Mouse (Mus musculus): Measurements from ENCODE around the gene Ldhd. TPM values are rescaled to one million over a fixed set of nuclear protein-coding genes. Genes with fewer than 3 reads are reported as not detected.

The Ldhd gene
- total and polyA plus RNA-seq, 2 experiments from 2014 or later, result 1.5 to 2.7 TPM

GRCm38 (mm10) chr8:111662473-111662872 is 32.3 kb upstream of the Ldhd start:
- no peak overlapping the region for H3K4me2 ChIP-seq (ENCODE audit: low read depth, low read length)
- H3K9ac ChIP-seq (replicated peaks; ENCODE audit: low read depth, low read length), result no peak overlapping the region
- H3K9me3 ChIP-seq (replicated peaks; ENCODE audit: control insufficient read depth, low read length), result no peaks in the 10 kb centered on the region
- H3K4me3 ChIP-seq (ENCODE audit: low read depth, low read length), result no peak overlapping the region
- peak; percentile 89 for TF ChIP-seq CTCF (IDR thresholded peaks at IDR 0.05; ENCODE audit: low read depth)
- no peak for TF ChIP-seq EP300 (IDR thresholded peaks at IDR 0.05; ENCODE audit: low read depth)
- 82% methylated on average over 3 of the region's 3 CpGs for WGBS
- DNase-seq (ENCODE audit: low spot score), result peak; percentile 74
- H3K4me1 ChIP-seq (ENCODE audit: control insufficient read depth, insufficient read depth), result peaks cover 14% of the 10 kb centered on the region
- H3K27me3 ChIP-seq (ENCODE audit: control insufficient read depth, insufficient read depth, low read length), result no peaks in the 10 kb centered on the region
- ATAC-seq (ENCODE audit: insufficient read depth, low read depth), result peak; percentile 59
- peaks cover 7% of the 10 kb centered on the region; the same call in 1 of the 2 replicates for H3K36me3 ChIP-seq (replicated peaks; ENCODE audit: control insufficient read depth, insufficient read depth, low read length)
- no peak overlapping the region for H3K27ac ChIP-seq (ENCODE audit: low read depth)

GRCm38 (mm10) chr8:111658819-111659423 is 28.7 kb upstream of the Ldhd start:
- Histone ChIP-seq H3K27me3 (ENCODE audit: control insufficient read depth, insufficient read depth, low read length) (no peaks in the 10 kb centered on the region), H3K4me2 (ENCODE audit: low read depth, low read length) (no peak overlapping the region), H3K4me3 (ENCODE audit: low read depth, low read length) (no peak overlapping the region), H3K4me1 (ENCODE audit: control insufficient read depth, insufficient read depth) (peaks cover 14% of the 10 kb centered on the region), H3K36me3 (replicated peaks; ENCODE audit: control insufficient read depth, insufficient read depth, low read length) (0 out of 2 replicates have a peak, but pooled peaks cover 7% of the 10 kb centered on the region), H3K9me3 (replicated peaks; ENCODE audit: control insufficient read depth, low read length) (no peaks in the 10 kb centered on the region), H3K9ac (replicated peaks; ENCODE audit: low read depth, low read length) (no peak overlapping the region), H3K27ac (ENCODE audit: low read depth) (peak overlapping the region; percentile 76)
- TF ChIP-seq CTCF (IDR thresholded peaks at IDR 0.05; ENCODE audit: low read depth) (no peak), EP300 (IDR thresholded peaks at IDR 0.05; ENCODE audit: low read depth) (no peak)
- peak; percentile 75 for DNase-seq (ENCODE audit: low spot score)
- 33% methylated on average over 6 of the region's 6 CpGs for WGBS
- ATAC-seq (ENCODE audit: insufficient read depth, low read depth), result peak; percentile 80

DNA sequence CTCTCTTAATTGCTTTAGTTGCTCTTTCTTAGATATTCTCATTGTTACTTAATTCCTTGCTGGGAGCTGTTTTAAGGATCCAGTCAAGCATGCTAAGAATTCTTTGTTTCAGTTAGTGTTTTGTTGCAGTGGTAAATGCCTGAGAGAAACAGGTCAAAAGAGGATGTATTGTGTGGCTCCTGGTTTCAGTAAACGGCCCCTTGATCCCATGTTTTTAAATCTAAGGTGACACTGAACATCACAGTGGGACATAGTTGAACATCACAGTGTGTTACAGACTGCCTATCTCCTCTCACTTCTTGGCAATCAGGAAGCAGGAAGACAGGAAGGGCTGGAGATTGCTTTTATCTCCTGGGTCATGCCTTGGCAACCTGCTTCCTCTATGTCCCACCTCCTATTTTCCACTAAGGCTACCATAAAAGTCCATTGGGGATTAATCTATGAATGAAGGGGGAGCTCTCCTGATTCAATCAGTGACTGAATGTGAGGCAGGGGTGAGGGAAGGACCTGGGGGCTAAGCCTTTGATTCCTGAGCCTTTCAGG is 27.2 kb upstream of the Ldhd start:
- H3K4me1 ChIP-seq (ENCODE audit: control insufficient read depth, insufficient read depth), result peaks cover 14% of the 10 kb centered on the region
- no peak overlapping the region for H3K9ac ChIP-seq (replicated peaks; ENCODE audit: low read depth, low read length)
- no peak overlapping the region for H3K4me2 ChIP-seq (ENCODE audit: low read depth, low read length)
- no peaks in the 10 kb centered on the region for H3K9me3 ChIP-seq (replicated peaks; ENCODE audit: control insufficient read depth, low read length)
- 0 out of 2 replicates have a peak, but pooled peaks cover 7% of the 10 kb centered on the region for H3K36me3 ChIP-seq (replicated peaks; ENCODE audit: control insufficient read depth, insufficient read depth, low read length)
- H3K27me3 ChIP-seq (ENCODE audit: control insufficient read depth, insufficient read depth, low read length), result no peaks in the 10 kb centered on the region
- H3K27ac ChIP-seq (ENCODE audit: low read depth), result 0 out of 2 replicates have a peak overlapping the region, but pooled peaks have one; percentile 22
- no peak overlapping the region for H3K4me3 ChIP-seq (ENCODE audit: low read depth, low read length)
- DNase-seq (ENCODE audit: low spot score) (no peak), ATAC-seq (ENCODE audit: insufficient read depth, low read depth) (no peak)
- no peak for TF ChIP-seq CTCF (IDR thresholded peaks at IDR 0.05; ENCODE audit: low read depth)
- TF ChIP-seq EP300 (IDR thresholded peaks at IDR 0.05; ENCODE audit: low read depth), result no peak
- 44% methylated on average over 1 of the region's 1 CpGs for WGBS

DNA sequence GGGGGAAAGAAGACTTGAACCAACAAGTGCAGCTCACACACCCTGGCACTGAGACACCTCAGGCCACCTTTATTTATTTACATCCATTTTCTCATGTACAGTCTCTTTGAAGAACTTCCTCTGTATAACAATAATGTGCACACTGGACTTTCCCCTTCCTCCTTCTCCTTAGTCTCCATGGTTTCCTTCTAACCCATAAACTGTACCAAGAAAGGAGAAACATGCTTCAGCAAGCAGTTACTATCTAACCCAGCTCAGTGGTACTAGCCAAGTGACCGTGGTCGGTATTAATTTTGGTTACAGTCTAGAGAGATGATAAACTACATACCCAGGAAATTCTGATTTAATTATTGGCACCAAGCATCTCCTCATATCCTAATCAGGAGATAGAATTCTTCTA is 23.4 kb upstream of the Ldhd start:
- Histone ChIP-seq H3K27me3 (ENCODE audit: control insufficient read depth, insufficient read depth, low read length) (no peaks in the 10 kb centered on the region), H3K4me2 (ENCODE audit: low read depth, low read length) (no peak overlapping the region), H3K27ac (ENCODE audit: low read depth) (no peak overlapping the region), H3K36me3 (replicated peaks; ENCODE audit: control insufficient read depth, insufficient read depth, low read length) (no peaks in the 10 kb centered on the region), H3K4me3 (ENCODE audit: low read depth, low read length) (no peak overlapping the region), H3K9me3 (replicated peaks; ENCODE audit: control insufficient read depth, low read length) (no peaks in the 10 kb centered on the region), H3K4me1 (ENCODE audit: control insufficient read depth, insufficient read depth) (peaks cover 6% of the 10 kb centered on the region), H3K9ac (replicated peaks; ENCODE audit: low read depth, low read length) (no peak overlapping the region)
- WGBS, result 79% methylated on average over 2 of the region's 2 CpGs
- TF ChIP-seq EP300 (IDR thresholded peaks at IDR 0.05; ENCODE audit: low read depth) (no peak), CTCF (IDR thresholded peaks at IDR 0.05; ENCODE audit: low read depth) (no peak)
- DNase-seq (ENCODE audit: low spot score) (no peak), ATAC-seq (ENCODE audit: insufficient read depth, low read depth) (no peak)

GRCm38 (mm10) chr8:111650651-111651050 is 20.5 kb upstream of the Ldhd start:
- ATAC-seq (ENCODE audit: insufficient read depth, low read depth), result no peak
- Histone ChIP-seq H3K4me1 (ENCODE audit: control insufficient read depth, insufficient read depth) (no peaks in the 10 kb centered on the region), H3K9me3 (replicated peaks; ENCODE audit: control insufficient read depth, low read length) (no peaks in the 10 kb centered on the region), H3K27ac (ENCODE audit: low read depth) (no peak overlapping the region), H3K4me3 (ENCODE audit: low read depth, low read length) (no peak overlapping the region), H3K36me3 (replicated peaks; ENCODE audit: control insufficient read depth, insufficient read depth, low read length) (no peaks in the 10 kb centered on the region), H3K9ac (replicated peaks; ENCODE audit: low read depth, low read length) (no peak overlapping the region), H3K4me2 (ENCODE audit: low read depth, low read length) (no peak overlapping the region), H3K27me3 (ENCODE audit: control insufficient read depth, insufficient read depth, low read length) (no peaks in the 10 kb centered on the region)
- WGBS, result 95% methylated on average over 3 of the region's 3 CpGs
- TF ChIP-seq EP300 (IDR thresholded peaks at IDR 0.05; ENCODE audit: low read depth) (no peak), CTCF (IDR thresholded peaks at IDR 0.05; ENCODE audit: low read depth) (no peak)
- DNase-seq (ENCODE audit: low spot score), result no peak

Data from heart, postnatal 0 days (tissue).